Mouse (Mus musculus): ENCODE data around the gene Daxx.
"Not testable (repeated sequence)": the region's sequence is repeated elsewhere in the genome, so short reads cannot be mapped to it uniquely, and the experiment has no call there.

Daxx gene

GRCm38 (mm10) chr17:33903911-33904651 is 5.1 kb upstream of the Daxx start:
- not testable (repeated sequence) for DNase-seq (ENCODE audit: low spot score)

- DNase-seq (ENCODE audit: low spot score), result not testable (repeated sequence)
These were observed 4.4 kb upstream of the Daxx start, which contains the start of gene Platr17 for GRCm38 (mm10) chr17:33904835-33905234. Gene Platr17 (plus strand): TSS chr17:33905135.

GRCm38 (mm10) chr17:33908331-33909076 is 710 bp upstream of the Daxx start:
- no peak for DNase-seq (ENCODE audit: low spot score)

GRCm38 (mm10) chr17:33909869-33910250 is 646 bp downstream of the Daxx start:
- DNase-seq (ENCODE audit: low spot score), result no peak

- no peak for DNase-seq (ENCODE audit: low spot score)
These were observed 1.3 kb downstream of the Daxx start for GRCm38 (mm10) chr17:33910346-33911051.

GRCm38 (mm10) chr17:33911052-33911812 is 2.0 kb downstream of the Daxx start:
- no peak for DNase-seq (ENCODE audit: low spot score)

- no peak for DNase-seq (ENCODE audit: low spot score)
These were observed 2.7 kb downstream of the Daxx start for GRCm38 (mm10) chr17:33911813-33912414.

GRCm38 (mm10) chr17:33913264-33913663 is 4.0 kb downstream of the Daxx start:
- no peak for DNase-seq (ENCODE audit: low spot score)

- DNase-seq (ENCODE audit: low spot score), result no peak
These were observed 4.7 kb downstream of the Daxx start for GRCm38 (mm10) chr17:33913905-33914304.

GRCm38 (mm10) chr17:33914969-33915391 is 5.8 kb downstream of the Daxx start:
- no peak for DNase-seq (ENCODE audit: low spot score)

GRCm38 (mm10) chr17:33915671-33916250 is 6.5 kb downstream of the Daxx start, which contains the start of the genes Tapbp and Zbtb22:
Gene Tapbp (plus strand): TSS chr17:33915899.
Gene Zbtb22 (plus strand): TSS chr17:33915904.
- DNase-seq (ENCODE audit: low spot score), result peak; percentile 98

- peak; percentile 82 for DNase-seq (ENCODE audit: low spot score)
These were observed 7.1 kb downstream of the Daxx start for GRCm38 (mm10) chr17:33916294-33916693.

GRCm38 (mm10) chr17:33916847-33917655 is 7.8 kb downstream of the Daxx start:
- no peak for DNase-seq (ENCODE audit: low spot score)

GRCm38 (mm10) chr17:33917656-33918292 is 8.6 kb downstream of the Daxx start:
- DNase-seq (ENCODE audit: low spot score), result no peak

GRCm38 (mm10) chr17:33918293-33919203 is 9.3 kb downstream of the Daxx start:
- DNase-seq (ENCODE audit: low spot score), result no peak

GRCm38 (mm10) chr17:33919351-33920281 is 10.4 kb downstream of the Daxx start:
- peak; percentile 87 for DNase-seq (ENCODE audit: low spot score)

All from testis, postnatal 14 days (tissue).